Mouse (Mus musculus) intestine, embryonic 15.5 days (tissue): ENCODE results near the gene Lrig3. TPM values are rescaled to one million over a fixed set of nuclear protein-coding genes. Genes with fewer than 3 reads are reported as not detected.

Source experiments
- ATAC-seq: fragments of 200-750 bp; cut with Nextera tagmentation; 2 replicates; pipeline ENCODE4 v1.8.0; 2017; ENCODE audit warnings: moderate TSS enrichment, moderate library complexity
- H3K27ac ChIP-seq: fragments of 300-500 bp; sonication (generic); 2 replicates; pipeline ENCODE4 v1.5.1; 2015; ENCODE audit warnings: mild to moderate bottlenecking, inconsistent platforms
- H3K27me3 ChIP-seq: fragments of 300-500 bp; sonication (generic); replicated peaks from 2 replicates; pipeline ENCODE4 v1.6.1; 2015; ENCODE audit warnings: inconsistent platforms
- H3K36me3 ChIP-seq: fragments of 300-500 bp; sonication (generic); 2 replicates; pipeline ENCODE4 v1.6.1; 2015; ENCODE audit warnings: inconsistent platforms
- H3K4me1 ChIP-seq: fragments of 300-500 bp; sonication (generic); replicated peaks from 2 replicates; pipeline ENCODE4 v1.6.1; 2015; ENCODE audit warnings: inconsistent platforms
- H3K4me2 ChIP-seq: fragments of 300-500 bp; sonication (generic); replicated peaks from 2 replicates; pipeline ENCODE4 v1.6.1; 2015; ENCODE audit warnings: mild to moderate bottlenecking, inconsistent platforms
- H3K4me3 ChIP-seq: fragments of 300-500 bp; sonication (generic); replicated peaks from 2 replicates; pipeline ENCODE4 v1.5.1; 2015; ENCODE audit warnings: inconsistent platforms
- H3K9ac ChIP-seq: fragments of 300-500 bp; sonication (generic); 2 replicates; pipeline ENCODE4 v1.6.1; 2015; ENCODE audit warnings: inconsistent platforms
- H3K9me3 ChIP-seq: fragments of 300-500 bp; sonication (generic); 2 replicates; pipeline ENCODE4 v1.6.1; 2016; ENCODE audit warnings: inconsistent platforms
- WGBS: fragments of 180-500 bp; shearing (Covaris S2); methylation state at CpG from one replicate; pipeline ENCODE4 v1.1.7; 2015; 5-methylcytosine and 5-hydroxymethylcytosine counted together
- polyA plus RNA-seq: library from polyadenylated mRNA; unstranded; fragments of >200 nt; fragmentation: Nextera tagmentation; extraction: Ambion mirVana; gene quantifications from 2 replicates; pipeline ENCODE4 v1.2.1, GENCODE M21; 2015

Lrig3 gene
- polyA plus RNA-seq, 1 experiment from 2014 or later, result 14.8 TPM

- Histone ChIP-seq H3K9ac (no peak overlapping the region), H3K36me3 (peaks cover 2% of the 10 kb centered on the region), H3K27me3 (no peaks in the 10 kb centered on the region), H3K27ac (no peak overlapping the region), H3K4me2 (no peak overlapping the region), H3K9me3 (no peaks in the 10 kb centered on the region), H3K4me1 (no peaks in the 10 kb centered on the region; the same call in 1 of the 2 replicates), H3K4me3 (no peak overlapping the region)
- ATAC-seq, result no peak
- WGBS, result 63% methylated on average over 5 of the region's 5 CpGs
These were observed 24.4 kb downstream of the Lrig3 start for GRCm38 (mm10) chr10:125990394-125990793.

GRCm38 (mm10) chr10:125991819-125992218 is 25.9 kb downstream of the Lrig3 start:
- Histone ChIP-seq H3K36me3 (peaks cover 6% of the 10 kb centered on the region), H3K27me3 (no peaks in the 10 kb centered on the region), H3K9me3 (no peaks in the 10 kb centered on the region), H3K4me1 (no peaks in the 10 kb centered on the region), H3K4me2 (no peak overlapping the region), H3K9ac (no peak overlapping the region), H3K27ac (no peak overlapping the region), H3K4me3 (no peak overlapping the region)
- ATAC-seq, result no peak
- 86% methylated on average over 7 of the region's 7 CpGs for WGBS

GRCm38 (mm10) chr10:125994855-125995254 is 28.9 kb downstream of the Lrig3 start:
- Histone ChIP-seq H3K9ac (no peak overlapping the region), H3K36me3 (peaks cover 12% of the 10 kb centered on the region), H3K27ac (no peak overlapping the region), H3K27me3 (no peaks in the 10 kb centered on the region), H3K9me3 (no peaks in the 10 kb centered on the region), H3K4me3 (no peak overlapping the region), H3K4me2 (no peak overlapping the region), H3K4me1 (no peaks in the 10 kb centered on the region)
- 72% methylated on average over 1 of the region's 1 CpGs for WGBS
- ATAC-seq, result peak; percentile 71; the same call in 1 of the 2 replicates

GRCm38 (mm10) chr10:125995701-125996100 is 29.7 kb downstream of the Lrig3 start:
- ATAC-seq, result no peak
- Histone ChIP-seq H3K4me3 (no peak overlapping the region), H3K9ac (no peak overlapping the region), H3K27ac (no peak overlapping the region), H3K9me3 (no peaks in the 10 kb centered on the region), H3K36me3 (peaks cover 12% of the 10 kb centered on the region), H3K4me2 (no peak overlapping the region), H3K4me1 (no peaks in the 10 kb centered on the region), H3K27me3 (no peaks in the 10 kb centered on the region)
- 90% methylated on average over 6 of the region's 6 CpGs for WGBS

- WGBS, result 76% methylated on average over 9 of the region's 9 CpGs
- no peaks in the 10 kb centered on the region for H3K9me3 ChIP-seq
- peaks cover 2% of the 10 kb centered on the region; the same call in 1 of the 2 replicates for H3K4me1 ChIP-seq
- H3K36me3 ChIP-seq, result peaks cover 12% of the 10 kb centered on the region
- no peak for ATAC-seq
- no peak overlapping the region for H3K9ac ChIP-seq
- H3K4me2 ChIP-seq, result no peak overlapping the region
- no peak overlapping the region for H3K4me3 ChIP-seq
- no peak overlapping the region for H3K27ac ChIP-seq
- H3K27me3 ChIP-seq, result no peaks in the 10 kb centered on the region
These were observed 31.0 kb downstream of the Lrig3 start for GRCm38 (mm10) chr10:125996989-125997388.

GRCm38 (mm10) chr10:125999561-125999960 is 33.6 kb downstream of the Lrig3 start:
- Histone ChIP-seq H3K4me1 (peaks cover 9% of the 10 kb centered on the region; the same call in 1 of the 2 replicates), H3K4me2 (no peak overlapping the region), H3K27ac (no peak overlapping the region), H3K9ac (no peak overlapping the region), H3K27me3 (no peaks in the 10 kb centered on the region), H3K9me3 (no peaks in the 10 kb centered on the region), H3K4me3 (no peak overlapping the region), H3K36me3 (peaks cover 15% of the 10 kb centered on the region)
- WGBS, result 90% methylated on average over 6 of the region's 6 CpGs
- ATAC-seq, result no peak

GRCm38 (mm10) chr10:126000861-126001390 is 35.0 kb downstream of the Lrig3 start:
- peaks cover 9% of the 10 kb centered on the region for H3K36me3 ChIP-seq
- no peak for ATAC-seq
- no peaks in the 10 kb centered on the region for H3K27me3 ChIP-seq
- H3K9ac ChIP-seq, result no peak overlapping the region
- no peak overlapping the region for H3K4me2 ChIP-seq
- 80% methylated on average over 8 of the region's 8 CpGs for WGBS
- no peaks in the 10 kb centered on the region for H3K9me3 ChIP-seq
- H3K4me3 ChIP-seq, result no peak overlapping the region
- no peak overlapping the region for H3K27ac ChIP-seq
- peaks cover 9% of the 10 kb centered on the region; the same call in 1 of the 2 replicates for H3K4me1 ChIP-seq

- H3K36me3 ChIP-seq, result peaks cover 20% of the 10 kb centered on the region
- H3K27me3 ChIP-seq, result no peaks in the 10 kb centered on the region
- ATAC-seq, result peak; percentile 56
- H3K9ac ChIP-seq, result no peak overlapping the region
- H3K4me1 ChIP-seq, result peaks cover 9% of the 10 kb centered on the region; the same call in 1 of the 2 replicates
- H3K9me3 ChIP-seq, result no peaks in the 10 kb centered on the region
- H3K4me2 ChIP-seq, result no peak overlapping the region
- peak overlapping the region; percentile 59 for H3K27ac ChIP-seq
- WGBS, result 59% methylated on average over 14 of the region's 14 CpGs
- no peak overlapping the region for H3K4me3 ChIP-seq
These were observed 36.2 kb downstream of the Lrig3 start for GRCm38 (mm10) chr10:126002081-126002755.

GRCm38 (mm10) chr10:126002818-126003506 is 37.0 kb downstream of the Lrig3 start:
- Histone ChIP-seq H3K27ac (peak overlapping the region; percentile 33; the same call in 1 of the 2 replicates), H3K36me3 (peaks cover 22% of the 10 kb centered on the region), H3K27me3 (no peaks in the 10 kb centered on the region), H3K4me1 (peaks cover 9% of the 10 kb centered on the region; the same call in 1 of the 2 replicates), H3K4me3 (no peak overlapping the region), H3K9me3 (no peaks in the 10 kb centered on the region), H3K4me2 (no peak overlapping the region), H3K9ac (no peak overlapping the region)
- WGBS, result 56% methylated on average over 18 of the region's 18 CpGs
- no peak for ATAC-seq

GRCm38 (mm10) chr10:126003857-126004256 is 37.9 kb downstream of the Lrig3 start:
- no peak overlapping the region for H3K4me3 ChIP-seq
- H3K4me2 ChIP-seq, result no peak overlapping the region
- H3K9me3 ChIP-seq, result no peaks in the 10 kb centered on the region
- H3K9ac ChIP-seq, result no peak overlapping the region
- no peak overlapping the region for H3K27ac ChIP-seq
- ATAC-seq, result no peak
- H3K4me1 ChIP-seq, result peaks cover 9% of the 10 kb centered on the region; the same call in 1 of the 2 replicates
- H3K36me3 ChIP-seq, result peaks cover 30% of the 10 kb centered on the region
- no peaks in the 10 kb centered on the region for H3K27me3 ChIP-seq
- WGBS, result 50% methylated on average over 1 of the region's 1 CpGs

- no peaks in the 10 kb centered on the region for H3K9me3 ChIP-seq
- no peak overlapping the region for H3K4me3 ChIP-seq
- H3K4me2 ChIP-seq, result no peak overlapping the region
- ATAC-seq, result no peak
- H3K4me1 ChIP-seq, result no peaks in the 10 kb centered on the region
- WGBS, result 88% methylated on average over 11 of the region's 11 CpGs
- H3K36me3 ChIP-seq, result peaks cover 48% of the 10 kb centered on the region
- no peaks in the 10 kb centered on the region for H3K27me3 ChIP-seq
- no peak overlapping the region for H3K27ac ChIP-seq
- H3K9ac ChIP-seq, result no peak overlapping the region
These were observed 47.7 kb downstream of the Lrig3 start for GRCm38 (mm10) chr10:126013667-126014066.

GRCm38 (mm10) chr10:126014673-126015072 is 48.7 kb downstream of the Lrig3 start:
- WGBS, result 91% methylated on average over 8 of the region's 8 CpGs
- no peak overlapping the region for H3K27ac ChIP-seq
- H3K4me1 ChIP-seq, result no peaks in the 10 kb centered on the region
- no peak for ATAC-seq
- H3K27me3 ChIP-seq, result no peaks in the 10 kb centered on the region
- H3K9ac ChIP-seq, result no peak overlapping the region
- H3K4me2 ChIP-seq, result no peak overlapping the region
- peaks cover 39% of the 10 kb centered on the region for H3K36me3 ChIP-seq
- H3K4me3 ChIP-seq, result no peak overlapping the region
- no peaks in the 10 kb centered on the region for H3K9me3 ChIP-seq
